Mouse (Mus musculus) MEL (cell line): ENCODE measurements at regions not wholly inside any gene's neighbourhood (a gene's known extent, or its start where the extent isn't known, plus 50 kb on each side); places are given as distances from the start of the nearest gene placed in this dataset.

ENCODE experiments used
- DNase-seq: peaks from one replicate; pipeline ENCODE4 v3.0.0; 2011; ENCODE audit warnings: low read depth, low spot score
- H3K27ac ChIP-seq: 2 replicates; pipeline ENCODE4 v1.5.1; 2012; ENCODE audit warnings: low read depth, mild to moderate bottlenecking, control low read depth, low read length, moderate library complexity; ENCODE audit not compliant: control insufficient read depth
- H3K27me3 ChIP-seq, 2 experiments: fragments of 150-350 bp in 1 of 2; sonication (generic) in 1 of 2; 2 replicates each; pipeline ENCODE4 v1.6.1; 2012; ENCODE audit warnings: low read length in 2 of 2, mild to moderate bottlenecking in 2 of 2, improper control_type of control experiment in 1 of 2, moderate library complexity in 1 of 2; ENCODE audit not compliant: insufficient read depth in 2 of 2, control insufficient read depth in 1 of 2
- H3K36me3 ChIP-seq, 2 experiments: 2 replicates each; pipeline ENCODE4 v1.6.1; 2012 to 2014; ENCODE audit warnings: low read length in 2 of 2, improper control_type of control experiment in 1 of 2, inconsistent platforms in 1 of 2, mild to moderate bottlenecking in 1 of 2; ENCODE audit not compliant: insufficient read depth in 2 of 2, control insufficient read depth in 1 of 2
- H3K4me1 ChIP-seq, 2 experiments: fragments of 150-350 bp in 1 of 2; sonication (generic) in 1 of 2; 2 replicates each; pipeline ENCODE4 v1.6.1; 2012; ENCODE audit warnings: low read length in 2 of 2, improper control_type of control experiment in 1 of 2, mild to moderate bottlenecking in 1 of 2; ENCODE audit not compliant: insufficient read depth in 2 of 2, control insufficient read depth in 1 of 2
- H3K4me3 ChIP-seq, 2 experiments: fragments of 150-350 bp in 1 of 2; sonication (generic) in 1 of 2; 2 replicates each; pipeline ENCODE4 v1.5.1; 2012; ENCODE audit warnings: low read depth in 2 of 2, low read length in 2 of 2, mild to moderate bottlenecking in 2 of 2, moderate library complexity in 2 of 2, control low read depth in 1 of 2, improper control_type of control experiment in 1 of 2; ENCODE audit not compliant: control insufficient read depth in 1 of 2, insufficient read depth in 1 of 2
- H3K79me2 ChIP-seq: 2 replicates; pipeline ENCODE4 v1.6.1; 2012; ENCODE audit warnings: mild to moderate bottlenecking, low read length, moderate library complexity; ENCODE audit not compliant: control insufficient read depth, poor library complexity, insufficient read depth
- H3K9ac ChIP-seq: 2 replicates; pipeline ENCODE4 v1.6.1; 2012; ENCODE audit warnings: low read depth, mild to moderate bottlenecking, control low read depth, low read length, moderate library complexity; ENCODE audit not compliant: control insufficient read depth, poor library complexity, severe bottlenecking
- H3K9me3 ChIP-seq: fragments of 150-350 bp; sonication (generic); replicated peaks from 2 replicates; pipeline ENCODE4 v1.6.1; 2012; ENCODE audit warnings: mild to moderate bottlenecking, low read length, improper control_type of control experiment, moderate library complexity; ENCODE audit not compliant: insufficient read depth
- BHLHE40 ChIP-seq: IDR thresholded peaks from 2 replicates; pipeline ENCODE4 v1.6.1; 2012; ENCODE audit warnings: low read depth, mild to moderate bottlenecking, inconsistent platforms, low read length, improper control_type of control experiment, borderline replicate concordance
- CTCF ChIP-seq, 3 experiments: IDR thresholded peaks in 2 of 3; conservative IDR thresholded peaks in 1 of 3; 2 replicates each; pipeline ENCODE4 v1.5.1; 2011 to 2012; ENCODE audit warnings: low read length in 3 of 3, low read depth in 2 of 3, mild to moderate bottlenecking in 2 of 3, improper control_type of control experiment in 1 of 3, inconsistent platforms in 1 of 3, mixed read lengths in 1 of 3, moderate library complexity in 1 of 3; ENCODE audit not compliant: control insufficient read depth in 1 of 3, insufficient read depth in 1 of 3, poor library complexity in 1 of 3, severe bottlenecking in 1 of 3
- ELF1 ChIP-seq: IDR thresholded peaks from 2 replicates; pipeline ENCODE4 v1.6.1; 2014; ENCODE audit warnings: low read depth, mild to moderate bottlenecking, inconsistent platforms, low read length, improper control_type of control experiment, moderate library complexity
- EP300 ChIP-seq, 2 experiments: IDR thresholded peaks; 2 replicates each; pipeline ENCODE4 v1.6.1; 2011; ENCODE audit warnings: improper control_type of control experiment in 2 of 2, low read length in 2 of 2, low read depth in 1 of 2, mild to moderate bottlenecking in 1 of 2
- GABPA ChIP-seq: IDR thresholded peaks from 2 replicates; pipeline ENCODE4 v1.6.1; 2012; ENCODE audit warnings: low read depth, mild to moderate bottlenecking, inconsistent platforms, low read length, improper control_type of control experiment, moderate library complexity
- GATA1 ChIP-seq: IDR thresholded peaks from 2 replicates; pipeline ENCODE4 v1.6.1; 2011; ENCODE audit warnings: low read depth, low read length, improper control_type of control experiment
- HCFC1 ChIP-seq: IDR thresholded peaks from 2 replicates; pipeline ENCODE4 v1.6.1; 2012; ENCODE audit warnings: low read depth, mild to moderate bottlenecking, inconsistent platforms, low read length, improper control_type of control experiment, moderate library complexity
- JUND ChIP-seq: IDR thresholded peaks from 2 replicates; pipeline ENCODE4 v1.6.1; 2011; ENCODE audit warnings: low read depth, mild to moderate bottlenecking, improper control_type of control experiment, low read length
- KAT2A ChIP-seq: conservative IDR thresholded peaks from 2 replicates; pipeline ENCODE4 v1.6.1; 2012; ENCODE audit warnings: low read depth, low read length, improper control_type of control experiment, inconsistent platforms
- MAFK ChIP-seq: IDR thresholded peaks from 2 replicates; pipeline ENCODE4 v1.6.1; 2011; ENCODE audit warnings: low read depth, mild to moderate bottlenecking, low read length, improper control_type of control experiment, borderline replicate concordance
- MAZ ChIP-seq: IDR thresholded peaks from 2 replicates; pipeline ENCODE4 v1.6.1; 2012; ENCODE audit warnings: low read depth, mild to moderate bottlenecking, inconsistent platforms, low read length, improper control_type of control experiment
- MEF2A ChIP-seq: IDR thresholded peaks from 2 replicates; pipeline ENCODE4 v1.6.1; 2014; ENCODE audit warnings: low read depth, mild to moderate bottlenecking, inconsistent platforms, low read length, improper control_type of control experiment; ENCODE audit not compliant: poor library complexity, insufficient replicate concordance, severe bottlenecking; ENCODE audit errors: extremely low read depth
- MXI1 ChIP-seq: IDR thresholded peaks from 2 replicates; pipeline ENCODE4 v1.6.1; 2011; ENCODE audit warnings: mild to moderate bottlenecking, low read depth, low read length, improper control_type of control experiment
- MYC ChIP-seq: IDR thresholded peaks from 2 replicates; pipeline ENCODE4 v1.6.1; 2011; ENCODE audit warnings: low read depth, mild to moderate bottlenecking, low read length, improper control_type of control experiment, moderate library complexity
- NELFE ChIP-seq: IDR thresholded peaks from 2 replicates; pipeline ENCODE4 v1.6.1; 2011; ENCODE audit warnings: low read depth, low read length, improper control_type of control experiment
- NRF1 ChIP-seq: IDR thresholded peaks from 2 replicates; pipeline ENCODE4 v1.6.1; 2014; ENCODE audit warnings: low read depth, mild to moderate bottlenecking, inconsistent platforms, low read length, improper control_type of control experiment, moderate library complexity; ENCODE audit not compliant: poor library complexity, insufficient read depth, severe bottlenecking
- POLR2A ChIP-seq, 2 experiments: IDR thresholded peaks; 2 replicates each; pipeline ENCODE4 v1.6.1; 2011 to 2012; ENCODE audit warnings: low read length in 2 of 2, mild to moderate bottlenecking in 2 of 2, control low read depth in 1 of 2, improper control_type of control experiment in 1 of 2, low read depth in 1 of 2, moderate library complexity in 1 of 2; ENCODE audit not compliant: control insufficient read depth in 1 of 2, insufficient read depth in 1 of 2, poor library complexity in 1 of 2
- POLR2AphosphoS2 ChIP-seq: IDR thresholded peaks from 2 replicates; pipeline ENCODE4 v1.6.1; 2011; ENCODE audit warnings: low read length, improper control_type of control experiment
- POLR2AphosphoS5 ChIP-seq: IDR thresholded peaks from 2 replicates; pipeline ENCODE4 v1.6.1; 2012; ENCODE audit warnings: low read depth, borderline replicate concordance, mild to moderate bottlenecking, inconsistent platforms, low read length, moderate library complexity, mixed read lengths
- RAD21 ChIP-seq: IDR thresholded peaks from 2 replicates; pipeline ENCODE4 v1.6.1; 2011; ENCODE audit warnings: mild to moderate bottlenecking, low read depth, low read length, improper control_type of control experiment
- RCOR1 ChIP-seq: IDR thresholded peaks from 2 replicates; pipeline ENCODE4 v1.6.1; 2012; ENCODE audit warnings: low read depth, mild to moderate bottlenecking, inconsistent platforms, low read length, improper control_type of control experiment
- SMC3 ChIP-seq: IDR thresholded peaks from 2 replicates; pipeline ENCODE4 v1.6.1; 2011; ENCODE audit warnings: low read depth, low read length, improper control_type of control experiment
- TAL1 ChIP-seq: IDR thresholded peaks from 2 replicates; pipeline ENCODE4 v1.6.1; 2012; ENCODE audit warnings: mild to moderate bottlenecking, inconsistent platforms, low read length, moderate library complexity, mixed read lengths
- TCF12 ChIP-seq: IDR thresholded peaks from 2 replicates; pipeline ENCODE4 v1.6.1; 2014; ENCODE audit warnings: low read depth, mild to moderate bottlenecking, inconsistent platforms, low read length, improper control_type of control experiment, moderate library complexity
- UBTF ChIP-seq: IDR thresholded peaks from 2 replicates; pipeline ENCODE4 v1.6.1; 2012; ENCODE audit warnings: low read depth, mild to moderate bottlenecking, inconsistent platforms, low read length, improper control_type of control experiment, moderate library complexity, borderline replicate concordance; ENCODE audit not compliant: insufficient read depth
- ZC3H11A ChIP-seq: IDR thresholded peaks from 2 replicates; pipeline ENCODE4 v1.6.1; 2012; ENCODE audit warnings: low read depth, mild to moderate bottlenecking, inconsistent platforms, low read length, improper control_type of control experiment
- ZKSCAN1 ChIP-seq: IDR thresholded peaks from 2 replicates; pipeline ENCODE4 v1.6.1; 2012; ENCODE audit warnings: low read depth, mild to moderate bottlenecking, inconsistent platforms, low read length, improper control_type of control experiment, moderate library complexity
- ZNF384 ChIP-seq: IDR thresholded peaks from 2 replicates; pipeline ENCODE4 v1.6.1; 2012; ENCODE audit warnings: low read depth, mild to moderate bottlenecking, inconsistent platforms, low read length, improper control_type of control experiment

GRCm38 (mm10) chr1:24972681-24973080 is 294.3 kb downstream of the Lmbrd1 start:
- H3K4me3 ChIP-seq: no peak overlapping the region
- H3K36me3 ChIP-seq: no peaks in the 10 kb centered on the region
- H3K27ac ChIP-seq: no peak overlapping the region
- TF ChIP-seq POLR2AphosphoS5 (no peak), POLR2AphosphoS2 (no peak), ELF1 (no peak), BHLHE40 (no peak), GABPA (no peak), TCF12 (no peak), RCOR1 (no peak), MXI1 (no peak), POLR2A (IDR thresholded peaks at IDR 0.05; ENCODE audit: control insufficient read depth in 1 of 2, insufficient read depth in 1 of 2, low read depth in 1 of 2, low read length in 2 of 2, poor library complexity in 1 of 2) (no peak), UBTF (no peak), CTCF (IDR thresholded peaks at IDR 0.05 in 2 of 3, conservative IDR thresholded peaks at IDR 0.05 in 1 of 3; ENCODE audit: control insufficient read depth in 1 of 3, insufficient read depth in 1 of 3, low read depth in 2 of 3, low read length in 3 of 3, poor library complexity in 1 of 3, severe bottlenecking in 1 of 3) (no peak), MAZ (no peak), HCFC1 (no peak), MAFK (no peak), GATA1 (no peak), MEF2A (no peak), MYC (no peak)
- no peaks in the 10 kb centered on the region for H3K4me1 ChIP-seq
- no peaks in the 10 kb centered on the region for H3K79me2 ChIP-seq
- no peaks in the 10 kb centered on the region for H3K27me3 ChIP-seq
- H3K9ac ChIP-seq: no peak overlapping the region
- no peaks in the 10 kb centered on the region for H3K9me3 ChIP-seq
- DNase-seq: no peak

GRCm38 (mm10) chr1:25008456-25009169 is 330.2 kb downstream of the Lmbrd1 start:
- Histone ChIP-seq H3K9me3 (no peaks in the 10 kb centered on the region), H3K36me3 (no peaks in the 10 kb centered on the region), H3K4me3 (no peak overlapping the region), H3K27me3 (no peaks in the 10 kb centered on the region), H3K9ac (no peak overlapping the region), H3K27ac (no peak overlapping the region), H3K79me2 (no peaks in the 10 kb centered on the region), H3K4me1 (no peaks in the 10 kb centered on the region)
- TF ChIP-seq JUND (no peak), GABPA (no peak), HCFC1 (no peak), EP300 (IDR thresholded peaks at IDR 0.05; ENCODE audit: low read depth in 1 of 2, low read length in 2 of 2) (no peak), KAT2A (no peak), NRF1 (no peak), ZNF384 (no peak), MAFK (no peak), RAD21 (no peak), UBTF (no peak), MAZ (no peak), ZC3H11A (no peak), NELFE (no peak), TAL1 (no peak), ZKSCAN1 (no peak), POLR2AphosphoS5 (no peak), SMC3 (no peak), MXI1 (no peak)
- no peak for DNase-seq
